Mouse (Mus musculus) brown adipose tissue, adult 24 weeks (tissue): ENCODE measurements around the gene Ptgfrn. TPM values are rescaled to one million over a fixed set of nuclear protein-coding genes. Genes with fewer than 3 reads are reported as not detected.

ENCODE experiments used
- H3K27ac ChIP-seq: fragments of 200-500 bp; replicated peaks from 2 replicates; pipeline ENCODE4 v1.5.1; 2012; ENCODE audit warnings: low read depth, mild to moderate bottlenecking, low read length
- H3K4me1 ChIP-seq: fragments of 200-500 bp; 2 replicates; pipeline ENCODE4 v1.6.1; 2012; ENCODE audit warnings: low read length, mixed read lengths; ENCODE audit not compliant: control insufficient read depth, insufficient read depth, insufficient read length
- H3K4me3 ChIP-seq: fragments of 200-500 bp; 2 replicates; pipeline ENCODE4 v1.5.1; 2012; ENCODE audit warnings: low read depth, mild to moderate bottlenecking, low read length, moderate library complexity; ENCODE audit not compliant: insufficient read depth
- polyA plus RNA-seq: library from polyadenylated mRNA; stranded (reverse); fragments of >200 nt; gene quantifications from 2 replicates; pipeline ENCODE4 v1.2.4, GENCODE M21; 2012; ENCODE audit not compliant: missing spikeins, insufficient read depth, insufficient read length

Gene Ptgfrn
- polyA plus RNA-seq, 1 experiment = 7.5 TPM

GRCm38 (mm10) chr3:101021073-101021472, 89.0 kb downstream of the Ptgfrn start:
- H3K4me3 ChIP-seq = no peak overlapping the region
- H3K4me1 ChIP-seq = no peaks in the 10 kb centered on the region
- no peak overlapping the region for H3K27ac ChIP-seq

GRCm38 (mm10) chr3:101018494-101018893, 91.6 kb downstream of the Ptgfrn start:
- Histone ChIP-seq H3K4me3 (no peak overlapping the region), H3K4me1 (no peaks in the 10 kb centered on the region), H3K27ac (no peak overlapping the region)

GRCm38 (mm10) chr3:101016050-101016449, 94.0 kb downstream of the Ptgfrn start:
- Histone ChIP-seq H3K4me3 (no peak overlapping the region), H3K27ac (no peak overlapping the region), H3K4me1 (no peaks in the 10 kb centered on the region)

- no peaks in the 10 kb centered on the region for H3K4me1 ChIP-seq
- H3K4me3 ChIP-seq = no peak overlapping the region
- no peak overlapping the region for H3K27ac ChIP-seq
Observed at GRCm38 (mm10) chr3:101015254-101015653, 94.8 kb downstream of the Ptgfrn start.

- no peaks in the 10 kb centered on the region for H3K4me1 ChIP-seq
- no peak overlapping the region for H3K27ac ChIP-seq
- H3K4me3 ChIP-seq = no peak overlapping the region
Observed at GRCm38 (mm10) chr3:101013536-101013935, 96.5 kb downstream of the Ptgfrn start.

GRCm38 (mm10) chr3:101013005-101013404, 97.1 kb downstream of the Ptgfrn start:
- Histone ChIP-seq H3K27ac (no peak overlapping the region), H3K4me1 (no peaks in the 10 kb centered on the region), H3K4me3 (no peak overlapping the region)

- Histone ChIP-seq H3K4me1 (no peaks in the 10 kb centered on the region), H3K27ac (no peak overlapping the region)
Observed at GRCm38 (mm10) chr3:101012597-101012996, 97.5 kb downstream of the Ptgfrn start.

GRCm38 (mm10) chr3:101012131-101012571, 97.9 kb downstream of the Ptgfrn start:
- Histone ChIP-seq H3K27ac (no peak overlapping the region), H3K4me3 (no peak overlapping the region), H3K4me1 (no peaks in the 10 kb centered on the region)

More at GRCm38 (mm10) chr3:101012597-101012996, 97.5 kb downstream of the Ptgfrn start:
- no peak overlapping the region for H3K4me3 ChIP-seq

- Histone ChIP-seq H3K4me1 (no peaks in the 10 kb centered on the region), H3K4me3 (no peak overlapping the region), H3K27ac (no peak overlapping the region)
Observed at GRCm38 (mm10) chr3:101011203-101011600, 98.9 kb downstream of the Ptgfrn start.

GRCm38 (mm10) chr3:101010589-101011202, 99.4 kb downstream of the Ptgfrn start:
- Histone ChIP-seq H3K27ac (no peak overlapping the region), H3K4me3 (no peak overlapping the region)

GRCm38 (mm10) chr3:101007112-101007782, 102.8 kb downstream of the Ptgfrn start:
- Histone ChIP-seq H3K27ac (no peak overlapping the region), H3K4me3 (no peak overlapping the region), H3K4me1 (no peaks in the 10 kb centered on the region)

More at GRCm38 (mm10) chr3:101010589-101011202, 99.4 kb downstream of the Ptgfrn start:
- no peaks in the 10 kb centered on the region for H3K4me1 ChIP-seq

- Histone ChIP-seq H3K4me3 (no peak overlapping the region), H3K4me1 (no peaks in the 10 kb centered on the region), H3K27ac (no peak overlapping the region)
Observed at GRCm38 (mm10) chr3:101005392-101005791, 104.7 kb downstream of the Ptgfrn start.

- Histone ChIP-seq H3K4me3 (no peak overlapping the region), H3K4me1 (no peaks in the 10 kb centered on the region), H3K27ac (peak overlapping the region; percentile 74)
Observed at GRCm38 (mm10) chr3:101003575-101004356, 106.3 kb downstream of the Ptgfrn start.

GRCm38 (mm10) chr3:100999732-101000131, 110.3 kb downstream of the Ptgfrn start:
- H3K4me3 ChIP-seq = no peak overlapping the region
- H3K4me1 ChIP-seq = 0 out of 2 replicates have a peak, but pooled peaks cover 4% of the 10 kb centered on the region
- no peak overlapping the region for H3K27ac ChIP-seq

- Histone ChIP-seq H3K27ac (no peak overlapping the region), H3K4me3 (no peak overlapping the region), H3K4me1 (peaks cover 4% of the 10 kb centered on the region; the same call in 1 of the 2 replicates)
Observed at GRCm38 (mm10) chr3:100998904-100999340, 111.2 kb downstream of the Ptgfrn start.
